Mouse (Mus musculus) CH12.LX (cell line): ENCODE measurements around the gene Sh3tc1.

ENCODE experiments used
- CTCF ChIP-seq, 2 experiments: IDR thresholded peaks in 1 of 2; conservative IDR thresholded peaks in 1 of 2; 2 replicates each; pipeline ENCODE4 v1.5.1; 2011 to 2012; ENCODE audit warnings: low read depth in 2 of 2, low read length in 2 of 2, improper control_type of control experiment in 1 of 2, inconsistent platforms in 1 of 2, mild to moderate bottlenecking in 1 of 2, moderate library complexity in 1 of 2
- JUND ChIP-seq: conservative IDR thresholded peaks from 2 replicates; pipeline ENCODE4 v1.6.1; 2011; ENCODE audit warnings: low read depth, low read length, improper control_type of control experiment
- MAX ChIP-seq: IDR thresholded peaks from 2 replicates; pipeline ENCODE4 v1.6.1; 2011; ENCODE audit warnings: low read length, improper control_type of control experiment
- MXI1 ChIP-seq: IDR thresholded peaks from 2 replicates; pipeline ENCODE4 v1.6.1; 2011; ENCODE audit warnings: mild to moderate bottlenecking, low read depth, low read length, improper control_type of control experiment
- POLR2A ChIP-seq: IDR thresholded peaks from 2 replicates; pipeline ENCODE4 v1.6.1; 2011; ENCODE audit warnings: low read depth, mild to moderate bottlenecking, improper control_type of control experiment, low read length
- SIN3A ChIP-seq: IDR thresholded peaks from 2 replicates; pipeline ENCODE4 v1.6.1; 2012; ENCODE audit warnings: low read length, improper control_type of control experiment, inconsistent platforms
- UBTF ChIP-seq: IDR thresholded peaks from 2 replicates; pipeline ENCODE4 v1.6.1; 2012; ENCODE audit warnings: low read depth, mild to moderate bottlenecking, inconsistent platforms, low read length, improper control_type of control experiment, moderate library complexity

- TF ChIP-seq SIN3A (no peak), POLR2A (no peak), MXI1 (no peak), UBTF (no peak), MAX (no peak), JUND (no peak), CTCF (conservative IDR thresholded peaks at IDR 0.05 in 1 of 2, IDR thresholded peaks at IDR 0.05 in 1 of 2; ENCODE audit: low read depth in 2 of 2, low read length in 2 of 2) (no peak)
Observed at GRCm38 (mm10) chr5:35691246-35691645, 48.5 kb downstream of the Sh3tc1 start.
